Mouse (Mus musculus) left cerebral cortex, postnatal 36 days (tissue): Measurements from ENCODE around the gene Arntl. TPM values are rescaled to one million over a fixed set of nuclear protein-coding genes. Genes with fewer than 3 reads are reported as not detected.
A peak's percentile ranks its signal among the peaks of the same experiment; 100 is the strongest.

ENCODE experiments used
- DNase-seq, 2 experiments: peaks; one replicate each; pipeline ENCODE4 v3.0.0; 2021 to 2022; ENCODE audit warnings: low spot score in 2 of 2, mixed read lengths in 1 of 2
- intact Hi-C: fragments of 180-260 bp; cut with DNase I; formaldehyde crosslinking; loops from one replicate; pipeline ENCODE4 v1.15.1; 2025
- total RNA-seq, 2 experiments: library from RNA; stranded (reverse); gene quantifications; 2 replicates each; pipeline ENCODE4 v1.2.3; 2021

Arntl gene
- total RNA-seq, 2 experiments from 2014 or later: 34.9 to 39.3 TPM

DNA sequence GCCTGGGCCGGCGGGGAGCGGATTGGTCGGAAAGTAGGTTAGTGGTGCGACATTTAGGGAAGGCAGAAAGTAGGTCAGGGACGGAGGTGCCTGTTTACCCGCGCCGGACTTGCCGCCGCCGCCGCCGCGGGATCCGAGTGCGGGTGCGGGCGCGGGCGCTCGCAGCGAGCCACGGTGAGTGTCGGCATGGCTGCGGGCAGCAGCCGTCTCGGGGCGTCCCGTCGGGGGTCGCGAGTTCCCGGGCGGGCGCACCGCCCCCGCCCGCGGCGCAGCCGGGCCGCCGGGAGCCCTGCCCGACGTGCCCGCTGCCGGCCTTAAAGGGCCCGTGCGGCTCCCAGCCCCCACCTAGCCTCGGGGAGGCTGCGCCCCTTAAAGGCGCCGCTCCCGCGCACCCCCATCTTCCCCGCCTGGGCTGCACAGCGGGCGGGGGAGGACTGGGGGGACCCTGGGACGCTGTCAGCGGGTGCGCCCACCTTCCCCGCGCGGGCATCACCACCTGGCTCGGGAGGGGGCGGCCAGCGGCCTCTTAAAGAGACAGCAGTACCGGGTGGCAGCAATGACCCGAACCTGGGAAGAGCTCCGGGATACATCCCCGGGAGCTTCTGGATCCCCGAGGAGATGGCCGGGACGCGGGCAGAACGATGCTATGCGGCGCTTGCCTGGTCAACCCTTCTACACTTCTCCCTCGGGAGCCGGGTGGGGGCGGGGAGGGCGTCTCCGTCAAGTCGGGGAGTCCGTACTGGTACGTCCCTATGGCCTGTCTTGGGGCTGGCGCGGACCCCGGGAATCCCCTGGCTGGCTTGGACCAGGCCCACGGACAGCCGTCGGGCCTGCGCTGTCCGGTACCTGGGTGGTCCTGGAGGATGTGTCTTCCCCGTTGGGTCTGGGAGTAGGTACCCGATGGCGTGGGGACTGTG lies 464 bp downstream of the Arntl start:
- intact Hi-C loops: loop anchor here (2.0 to 5.0 kb wide), 3 partner anchors 39 to 65 kb away; no protein-coding TSS in a partner anchor
- DNase-seq: peak; percentile 74 to 83

DNA sequence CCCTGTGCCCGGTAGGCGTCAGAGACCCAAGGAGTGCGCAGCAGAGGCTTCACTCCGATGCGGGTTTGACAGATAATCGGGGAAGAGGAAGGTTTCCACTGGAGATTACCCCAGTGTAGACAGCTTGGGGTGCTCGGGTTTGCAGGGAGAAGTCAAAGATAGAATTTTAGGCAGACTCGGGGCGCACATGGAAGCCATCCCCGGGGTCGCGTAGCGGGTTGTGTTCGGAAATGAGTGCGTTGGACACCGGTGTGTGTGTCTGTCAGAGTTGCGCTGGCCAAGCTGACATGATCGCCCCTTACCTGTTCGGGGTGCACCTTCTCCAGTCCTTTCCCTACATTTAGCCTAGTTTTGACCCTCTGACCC lies 1.1 kb downstream of the Arntl start:
- intact Hi-C loops: loop anchor here (5.0 kb wide), 1 partner anchor 41 kb away; no protein-coding TSS in a partner anchor
- no peak for DNase-seq

DNA sequence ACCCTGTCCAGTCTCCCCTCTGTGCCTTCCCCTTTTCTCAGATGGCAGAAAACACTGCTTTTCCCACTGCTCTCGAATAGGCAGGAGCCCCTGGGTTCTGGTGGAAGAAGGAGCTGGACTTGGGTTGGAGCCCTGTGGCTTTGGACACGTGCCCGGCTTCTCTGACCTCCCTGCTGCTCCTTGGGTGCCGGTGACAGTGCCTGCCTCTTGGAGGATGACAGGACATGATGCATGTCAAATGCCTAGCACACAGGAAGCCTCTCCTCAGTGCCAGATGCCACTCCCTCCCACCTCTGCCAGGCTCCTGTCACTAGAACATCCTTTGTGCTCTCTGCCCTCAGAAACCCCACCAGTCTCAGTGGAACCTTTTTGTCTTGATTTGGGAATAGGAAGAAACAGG lies 3.2 kb downstream of the Arntl start:
- DNase-seq: no peak
- intact Hi-C loops: no loop called here

DNA sequence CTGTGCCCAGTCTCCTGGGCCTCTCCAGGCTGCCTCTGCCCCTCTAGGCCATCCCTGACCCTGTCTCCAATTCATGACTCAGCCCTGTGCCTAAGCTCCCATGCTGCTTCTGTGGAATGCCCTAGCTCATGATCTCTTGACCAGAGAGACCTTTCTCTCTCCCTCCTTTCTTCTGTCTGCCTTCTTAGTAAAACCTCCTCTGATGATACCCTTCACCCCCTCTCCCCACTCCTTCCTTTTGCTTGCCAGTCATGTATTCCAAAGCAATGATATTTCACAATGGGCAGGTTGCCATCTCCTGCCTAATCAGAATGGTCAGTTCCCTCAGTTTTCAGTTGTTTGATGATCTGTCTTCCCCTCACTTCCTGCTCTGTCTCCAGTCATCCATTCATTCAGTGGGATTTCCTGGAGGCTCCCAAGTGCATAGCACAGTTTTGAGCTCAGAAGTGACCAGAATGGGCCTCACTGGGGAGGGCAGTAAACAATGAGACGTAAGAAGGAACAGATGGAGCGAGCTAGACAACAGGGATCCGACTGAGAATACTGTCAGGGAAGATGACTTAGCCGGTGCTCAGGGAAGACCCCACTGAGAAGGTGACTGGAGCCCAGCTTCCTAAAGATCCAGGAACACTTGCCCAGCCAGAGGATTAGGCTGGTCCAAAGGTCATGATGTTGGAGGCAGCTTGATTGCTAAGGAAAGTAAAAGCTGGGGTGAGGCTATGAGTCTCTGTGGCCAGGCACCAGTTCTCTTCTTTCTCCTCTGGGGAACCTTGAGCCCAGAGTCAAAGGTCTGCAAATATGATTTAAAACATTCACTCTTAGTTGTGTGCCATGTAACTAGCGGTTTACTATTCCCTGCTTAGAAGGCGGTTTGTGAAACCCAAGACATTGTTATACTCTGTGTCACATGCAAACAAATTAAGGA lies 7.2 kb downstream of the Arntl start:
- no peak for DNase-seq
- intact Hi-C loops: no loop called here

DNA sequence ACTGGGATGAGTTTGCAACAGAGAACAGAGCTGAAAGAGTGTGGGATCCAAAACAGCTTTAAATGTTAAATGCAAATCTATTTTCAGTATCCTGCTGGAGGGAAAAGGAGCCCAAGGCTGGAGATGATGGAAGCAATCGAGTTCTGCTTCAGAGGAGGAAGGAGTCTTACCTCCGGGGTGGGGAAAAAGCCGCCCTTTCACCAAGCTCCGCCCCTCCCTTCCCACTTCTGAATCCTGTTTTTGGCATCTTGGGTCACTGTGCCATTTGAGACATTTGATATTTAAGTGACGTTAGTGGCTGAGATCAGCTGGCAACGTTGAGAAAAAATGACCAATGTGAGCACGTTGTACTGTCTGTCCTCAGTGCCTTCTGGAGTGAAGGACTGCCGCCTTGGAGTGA lies 8.9 kb downstream of the Arntl start:
- DNase-seq: peak in 1 of 2 experiments; percentile 46
- intact Hi-C loops: no loop called here

DNA sequence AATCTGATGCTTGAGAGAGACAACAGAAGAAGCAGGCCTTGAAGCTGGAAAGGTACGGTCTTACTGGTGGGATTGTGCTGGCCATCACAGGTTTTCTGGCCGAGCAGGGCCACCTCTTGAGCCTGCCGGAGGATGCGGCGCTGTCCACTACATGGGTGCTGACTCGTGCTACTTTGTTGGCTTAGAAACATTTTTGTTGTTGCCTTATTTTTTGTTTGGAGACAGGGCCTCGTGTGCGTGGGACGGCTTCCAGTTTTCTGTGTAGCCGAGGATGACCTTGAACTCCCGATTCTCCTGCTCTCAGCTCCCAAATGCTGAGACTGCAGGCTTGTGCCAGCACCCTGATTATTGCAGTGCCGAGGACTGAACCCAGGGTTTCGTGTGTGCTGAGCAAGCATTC lies 12.2 kb downstream of the Arntl start:
- no peak for DNase-seq
- intact Hi-C loops: no loop called here

DNA sequence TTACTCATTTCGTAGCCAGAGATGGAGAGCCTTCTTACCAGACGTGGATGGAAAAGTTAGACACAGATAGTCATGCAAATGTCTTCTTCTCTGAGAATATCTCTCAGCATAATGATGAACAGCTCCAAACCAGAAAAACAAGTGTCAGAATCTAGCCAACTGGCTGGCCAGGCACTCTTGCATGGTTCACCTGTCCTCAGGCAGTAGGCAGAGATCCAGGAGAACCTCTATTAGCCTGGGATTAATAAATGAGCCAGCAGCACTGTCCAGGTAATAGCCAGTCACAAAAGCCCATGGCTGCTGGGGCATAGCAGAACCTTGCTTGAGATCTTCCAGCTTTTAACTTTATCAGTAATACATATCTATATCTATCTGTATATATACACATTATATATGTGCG lies 12.6 kb downstream of the Arntl start:
- intact Hi-C loops: no loop called here
- no peak for DNase-seq

DNA sequence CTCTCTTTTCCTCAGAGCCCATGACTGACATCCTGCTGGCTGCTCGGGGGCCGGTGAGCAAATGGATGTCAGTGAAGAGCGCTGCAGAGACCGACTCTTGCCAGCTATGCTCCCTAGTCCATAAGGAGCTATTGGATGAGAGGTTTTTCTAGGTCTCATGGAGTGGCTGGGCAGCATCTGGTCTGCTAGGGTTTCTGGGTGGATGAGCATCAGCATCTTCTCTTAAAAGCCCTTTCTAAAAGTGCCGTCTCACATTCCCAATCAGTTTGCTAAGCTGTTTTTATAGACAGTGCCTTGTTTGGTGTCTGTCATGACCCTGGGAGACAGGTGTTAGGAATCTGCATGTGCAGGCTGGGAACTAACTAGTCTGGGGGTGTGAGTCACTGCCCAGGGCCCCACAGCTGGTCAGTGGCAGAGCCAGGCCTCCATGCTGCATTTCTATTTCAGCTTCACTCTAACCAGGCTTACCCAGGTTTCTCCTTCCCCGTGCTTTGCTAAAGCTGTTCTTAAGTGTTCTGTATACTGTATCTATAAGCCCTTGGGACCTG lies 13.5 kb downstream of the Arntl start:
- intact Hi-C loops: no loop called here
- DNase-seq: no peak

DNA sequence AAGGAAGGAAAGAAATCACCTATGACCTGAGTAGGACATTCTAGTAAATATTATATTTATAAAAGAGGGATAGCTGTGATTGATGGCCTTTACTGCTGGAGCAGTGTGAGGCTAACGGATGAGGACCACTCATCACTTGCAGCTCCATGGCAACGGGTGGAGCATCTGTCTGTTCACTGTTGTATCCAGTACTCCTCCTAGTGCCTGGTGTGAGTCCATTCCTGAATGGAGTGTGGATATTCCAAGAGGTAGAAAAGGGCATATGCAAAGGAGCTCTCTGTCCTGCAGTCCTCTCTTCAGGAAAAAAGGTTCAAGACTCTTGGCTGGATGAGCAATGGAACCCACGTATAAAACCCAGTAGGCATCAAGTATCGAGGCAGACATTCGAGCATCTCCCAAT lies 15.6 kb downstream of the Arntl start:
- DNase-seq: no peak
- intact Hi-C loops: no loop called here

DNA sequence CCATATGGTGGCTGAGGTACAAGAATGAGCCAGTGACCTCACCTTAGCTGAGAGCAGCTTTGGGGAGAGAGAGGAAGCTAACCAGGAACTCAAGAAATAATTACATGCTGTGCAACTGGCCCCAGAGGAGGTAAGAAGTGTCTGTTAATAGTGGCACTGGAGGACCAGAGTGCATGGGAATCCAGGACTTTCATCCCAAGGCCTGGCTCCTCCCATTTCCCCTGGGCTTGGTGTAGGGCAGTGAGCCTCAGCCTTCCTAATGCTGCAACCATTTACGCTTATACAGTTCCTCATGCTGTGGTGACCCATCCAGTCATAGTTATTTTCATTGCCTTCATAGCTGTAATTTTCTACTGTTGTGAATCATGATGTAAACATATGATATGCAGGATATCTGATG lies 17.4 kb downstream of the Arntl start:
- DNase-seq: no peak
- intact Hi-C loops: no loop called here

DNA sequence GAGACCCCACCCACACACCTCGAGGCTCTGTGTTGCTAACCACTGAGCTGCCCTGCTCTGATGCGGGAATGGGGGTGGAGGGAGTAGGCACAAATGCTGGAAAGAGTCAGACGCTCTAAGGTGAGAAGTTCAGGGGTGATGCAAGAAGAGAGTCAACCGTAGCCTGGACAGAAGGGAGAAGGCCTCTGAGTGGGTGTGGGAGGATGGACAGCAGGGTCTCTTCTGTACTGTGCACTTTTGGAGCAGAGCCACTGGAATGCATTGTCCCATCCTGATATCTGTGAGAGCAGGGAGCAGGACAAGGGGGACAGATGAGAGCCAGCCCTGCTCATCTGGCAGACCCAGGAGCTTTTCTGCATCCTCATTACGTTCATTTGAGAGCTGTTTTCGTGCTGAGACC lies 21.2 kb downstream of the Arntl start:
- no peak for DNase-seq
- intact Hi-C loops: no loop called here

DNA sequence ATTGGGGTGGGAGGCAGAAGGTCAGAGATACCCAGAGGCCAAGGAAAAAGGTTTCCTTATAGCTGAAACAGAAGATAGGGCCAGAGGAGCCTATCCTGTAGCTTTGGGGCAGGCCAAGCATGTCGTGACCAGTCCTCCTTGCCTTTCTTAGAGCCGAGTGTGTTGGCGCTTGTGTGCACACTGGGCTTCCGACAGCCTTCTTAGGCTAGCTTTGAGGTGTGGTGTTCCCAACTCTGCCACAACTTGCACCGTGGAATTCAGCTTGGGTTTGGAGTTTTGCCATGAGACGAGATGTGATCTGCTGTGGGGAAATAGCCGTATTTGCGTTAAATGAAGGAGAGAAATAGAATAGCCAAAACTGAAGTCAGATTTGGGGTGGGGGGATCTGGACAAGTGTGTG lies 28.9 kb downstream of the Arntl start:
- no peak for DNase-seq
- intact Hi-C loops: no loop called here

DNA sequence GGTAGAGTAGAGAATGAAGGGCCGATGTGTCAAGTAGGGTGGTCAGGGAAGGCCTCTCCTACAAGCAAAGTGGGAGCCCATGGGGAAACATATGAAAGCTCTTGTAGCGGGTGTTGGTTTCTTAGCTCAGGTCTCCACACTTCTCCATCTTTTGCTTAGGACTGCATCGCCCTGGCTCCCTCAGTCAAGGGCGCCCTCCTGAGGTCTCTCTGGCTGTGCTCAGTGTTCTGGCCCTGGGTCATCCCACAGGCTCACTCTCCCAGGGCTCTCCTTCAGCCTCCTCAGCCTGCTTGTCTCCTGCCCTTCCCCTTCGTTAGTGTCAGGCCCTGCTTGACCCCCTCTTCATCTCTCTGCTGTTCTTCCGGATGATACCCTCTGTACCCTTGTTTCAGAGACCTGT lies 31.1 kb downstream of the Arntl start:
- intact Hi-C loops: no loop called here
- no peak for DNase-seq

DNA sequence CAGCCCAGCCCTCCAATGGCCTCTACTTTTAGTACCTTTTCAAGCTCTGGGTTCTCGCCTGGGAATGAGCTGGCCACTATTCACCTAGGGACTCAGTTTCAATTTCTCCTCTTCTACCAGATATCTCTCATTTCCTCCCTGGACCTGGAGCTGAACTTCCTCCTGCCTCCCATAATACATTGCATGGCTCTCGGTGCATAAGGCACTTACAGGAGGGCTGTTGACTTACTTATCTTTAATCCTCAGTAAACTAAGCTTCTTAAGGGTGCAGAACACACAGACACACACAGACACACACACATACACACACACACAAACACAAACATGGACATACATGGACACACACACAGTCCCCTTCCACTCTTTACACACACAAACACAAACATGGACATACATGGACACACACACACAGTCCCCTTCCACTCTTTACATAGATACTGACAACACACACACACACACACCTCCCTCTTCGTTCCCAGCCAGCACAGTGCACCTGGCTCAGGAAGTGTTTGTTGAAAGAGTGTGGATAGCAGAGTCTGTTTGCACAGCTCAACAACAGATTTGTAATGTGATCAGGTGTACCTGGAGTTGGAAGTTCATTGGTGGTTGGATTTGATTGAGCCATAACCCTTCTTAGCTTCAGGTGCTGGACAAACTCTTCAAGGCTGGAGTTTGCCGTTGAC lies 32.3 kb downstream of the Arntl start:
- DNase-seq: no peak
- intact Hi-C loops: no loop called here

DNA sequence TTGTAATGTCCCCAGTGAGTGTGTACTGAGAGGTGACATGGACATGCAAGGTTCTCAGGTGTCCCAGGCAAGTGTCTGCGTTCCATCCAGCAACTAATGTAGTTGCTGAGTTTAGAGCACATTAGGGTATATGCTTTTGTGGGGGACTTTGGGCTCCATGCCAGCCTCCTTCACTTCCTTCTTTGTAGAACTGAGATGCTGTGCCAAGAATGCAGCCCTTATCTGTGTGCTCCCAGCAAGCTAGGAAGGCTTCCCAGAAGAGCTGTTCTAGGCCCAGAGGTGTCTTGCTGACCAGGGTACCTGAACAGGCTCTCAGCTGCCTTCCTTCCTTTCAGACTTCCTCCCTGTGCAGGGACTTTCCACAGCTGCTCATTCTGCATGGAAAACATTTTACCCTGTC lies 33.2 kb downstream of the Arntl start:
- intact Hi-C loops: no loop called here
- DNase-seq: no peak

DNA sequence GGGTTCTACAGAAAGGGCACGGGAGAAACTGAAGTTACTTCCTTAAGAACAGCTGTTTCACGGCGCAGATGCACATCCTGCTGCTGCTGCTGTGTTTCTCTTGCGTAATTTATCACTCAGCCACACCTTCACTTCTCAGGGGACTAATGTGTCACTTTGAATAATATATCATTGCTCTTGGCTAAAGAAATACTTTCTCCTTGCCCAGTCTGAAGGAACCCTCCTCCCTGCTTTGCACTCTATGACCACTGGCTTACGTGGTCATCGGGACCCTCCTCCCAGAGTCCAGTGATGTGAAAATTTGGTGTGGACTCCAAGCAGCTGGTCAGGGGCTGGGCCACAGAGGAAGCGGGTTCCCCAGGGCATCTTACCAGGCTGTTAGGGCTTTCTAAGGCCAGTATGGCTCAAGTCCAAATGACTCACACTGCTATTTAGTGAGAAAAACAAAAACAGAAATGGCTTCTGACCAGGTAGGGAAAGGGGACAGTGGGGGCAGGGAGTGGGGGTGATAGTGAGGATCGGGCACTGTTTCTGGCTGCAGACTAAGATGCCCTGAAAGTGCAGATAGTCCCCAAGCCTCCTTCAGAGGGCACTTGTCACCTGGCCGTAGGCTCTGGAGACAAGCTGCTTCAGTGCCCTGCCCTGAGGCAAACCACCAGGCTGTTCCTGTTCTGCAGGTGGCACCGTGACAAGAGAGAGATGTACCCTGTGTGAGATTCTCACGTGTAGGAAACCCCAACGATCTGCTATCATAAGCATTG lies 34.8 kb downstream of the Arntl start:
- intact Hi-C loops: no loop called here

DNA sequence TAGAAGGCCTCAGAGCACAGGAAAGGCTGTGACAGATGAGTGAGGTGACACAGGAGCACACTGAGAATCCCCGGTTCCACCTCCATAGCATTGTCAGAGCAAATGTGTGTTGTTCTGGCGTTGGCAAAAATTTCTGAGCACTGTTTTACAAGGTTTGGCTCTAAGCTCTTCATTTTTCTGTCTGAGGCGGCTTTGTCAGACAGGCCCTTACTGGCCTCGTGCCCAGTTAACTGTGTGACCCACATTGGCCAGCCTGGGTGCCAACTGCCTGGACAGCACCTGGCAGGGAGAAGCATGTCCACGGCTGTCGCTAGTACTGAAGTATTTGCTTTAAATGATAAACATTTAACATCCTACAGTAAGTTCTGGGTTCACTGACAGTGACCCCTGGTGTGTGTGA lies 35.4 kb downstream of the Arntl start:
- no peak for DNase-seq
- intact Hi-C loops: no loop called here

More for the DNA sequence above, 34.8 kb downstream of the Arntl start:
- no peak for DNase-seq

DNA sequence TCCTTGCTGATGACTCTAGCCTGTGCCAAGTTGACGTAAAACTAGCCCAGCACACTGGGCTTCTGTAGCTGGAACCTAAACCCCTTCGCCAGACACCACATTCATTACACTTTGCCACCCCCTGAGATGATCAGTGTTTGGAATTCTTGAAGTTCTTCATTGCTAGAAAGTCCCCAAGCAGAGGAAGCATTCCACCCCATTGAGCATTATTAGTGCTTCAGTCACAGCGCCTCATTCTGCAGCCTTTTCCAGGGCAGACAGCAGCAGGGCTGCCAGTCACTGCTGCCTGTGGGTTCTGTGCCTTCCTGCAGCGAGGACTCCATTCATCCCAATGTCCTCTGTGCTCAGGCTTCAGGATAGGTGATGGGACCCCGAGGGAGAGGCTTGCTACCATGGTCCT lies 37.9 kb downstream of the Arntl start:
- no peak for DNase-seq
- intact Hi-C loops: loop anchor here (5.0 kb wide), 1 partner anchor 83 kb away; no protein-coding TSS in a partner anchor

DNA sequence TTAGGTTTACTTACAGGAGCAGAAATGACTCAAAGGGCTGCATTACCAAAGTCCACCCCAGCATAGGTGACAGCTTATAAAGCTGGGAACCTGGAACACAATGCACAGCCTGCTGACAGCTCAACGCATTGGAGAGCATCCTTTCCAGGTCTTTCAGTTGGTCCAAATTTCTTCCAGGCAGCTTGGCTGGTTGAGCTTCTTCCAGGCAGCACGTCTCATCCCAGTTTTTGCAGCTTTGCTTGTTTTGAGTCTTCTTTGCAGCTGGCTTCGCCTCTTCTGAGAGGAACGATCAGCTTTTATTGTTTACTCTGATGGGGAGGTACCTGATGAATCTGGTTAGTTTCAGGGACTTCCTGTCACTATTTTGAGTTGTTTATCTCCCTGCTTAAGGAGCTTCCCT lies 39.2 kb downstream of the Arntl start:
- no peak for DNase-seq
- intact Hi-C loops: loop anchor here (2.0 to 5.0 kb wide), 2 partner anchors 40 to 84 kb away; partner anchors contain the start of gene Arntl
